Mouse (Mus musculus) kidney, postnatal 10 days (tissue): ENCODE data around the gene Npas4.
"Not testable (repeated sequence)": the region's sequence is repeated elsewhere in the genome, so short reads cannot be mapped to it uniquely, and the experiment has no call there.

Experiments used
- DNase-seq: peaks from one replicate; pipeline ENCODE4 v3.0.0; 2021; ENCODE audit warnings: mixed read lengths

The Npas4 gene

DNA sequence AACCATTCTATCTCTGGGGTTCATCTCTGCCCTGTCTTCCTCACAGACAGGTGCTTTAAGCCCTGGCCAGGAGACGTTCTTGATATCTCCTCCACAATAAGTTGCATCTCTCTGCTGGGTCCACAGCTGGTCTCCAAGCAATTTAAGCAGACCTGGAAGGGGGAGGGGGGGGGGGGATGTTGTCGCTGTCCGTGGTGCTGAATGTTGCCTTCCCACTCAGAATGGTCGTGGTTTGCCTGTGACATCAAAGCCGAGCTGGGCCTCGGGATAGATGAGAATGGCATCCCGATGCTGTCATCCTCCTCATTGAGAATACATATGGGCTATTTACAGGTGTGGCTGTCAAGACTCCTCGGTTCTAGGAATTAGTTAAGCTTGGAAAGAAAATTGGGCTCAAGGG, 2.3 kb upstream of the Npas4 start:
- no peak for DNase-seq

DNA sequence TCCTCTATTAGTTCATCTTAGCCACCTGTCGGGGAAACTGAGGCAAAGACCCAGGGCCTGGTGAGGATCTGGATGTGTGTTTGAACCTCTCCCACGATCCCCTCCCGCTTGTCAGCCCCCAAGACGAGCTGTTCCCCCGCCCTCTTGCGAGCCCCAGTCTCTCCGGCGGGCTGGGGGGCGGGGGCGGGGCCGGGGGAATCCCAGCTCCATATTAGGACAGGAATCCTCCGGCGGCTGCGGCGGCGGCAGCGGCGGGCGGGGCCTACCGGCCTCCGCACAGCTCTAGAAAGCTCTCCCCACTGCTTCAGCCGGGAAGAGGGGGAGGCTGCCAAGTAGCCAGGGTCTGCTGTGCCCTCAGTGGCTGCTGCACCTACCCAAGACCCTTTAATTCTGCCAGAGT, 600 bp upstream of the Npas4 start:
- no peak for DNase-seq

DNA sequence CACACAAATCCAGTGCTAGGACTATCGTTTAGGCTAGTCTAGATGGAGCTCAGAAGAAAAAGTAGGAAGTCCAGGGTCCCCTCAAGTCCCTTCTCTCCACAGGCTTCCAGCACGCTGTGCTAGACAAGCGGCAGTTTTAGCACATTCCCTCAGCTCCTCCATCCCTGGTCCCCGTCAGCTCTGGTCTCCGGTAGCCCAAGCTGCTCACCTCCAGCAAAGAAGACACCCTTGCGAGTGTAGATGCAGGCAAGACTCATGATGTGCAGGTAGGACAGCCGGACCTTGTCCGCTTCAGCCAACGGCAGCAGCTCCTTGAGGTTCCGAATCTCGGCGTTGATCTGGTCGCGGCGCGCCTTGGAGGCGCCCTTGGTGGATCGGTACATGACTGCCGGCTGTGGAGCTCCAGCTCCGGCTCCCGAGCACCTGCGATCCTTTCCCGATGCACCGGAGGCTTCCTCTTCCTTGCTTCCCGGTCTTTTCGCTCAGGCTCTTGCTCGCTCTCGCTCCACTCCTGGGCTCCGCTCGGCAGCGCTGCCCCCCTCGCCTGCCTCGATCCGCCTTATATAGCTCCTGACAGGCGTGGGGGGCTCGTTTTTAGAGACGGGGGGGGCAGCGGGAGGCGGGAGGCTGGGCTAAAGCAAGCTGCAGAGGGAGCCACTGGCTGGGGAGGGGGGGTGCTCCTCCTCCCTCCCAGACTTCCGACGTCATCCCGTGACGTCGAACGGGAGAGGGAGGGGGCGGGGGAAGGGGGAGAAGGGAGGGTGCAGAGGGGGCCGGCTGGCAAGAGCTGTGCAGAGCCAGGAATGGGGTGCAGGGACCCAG, 471 bp downstream of the Npas4 start:
- no peak for DNase-seq

DNA sequence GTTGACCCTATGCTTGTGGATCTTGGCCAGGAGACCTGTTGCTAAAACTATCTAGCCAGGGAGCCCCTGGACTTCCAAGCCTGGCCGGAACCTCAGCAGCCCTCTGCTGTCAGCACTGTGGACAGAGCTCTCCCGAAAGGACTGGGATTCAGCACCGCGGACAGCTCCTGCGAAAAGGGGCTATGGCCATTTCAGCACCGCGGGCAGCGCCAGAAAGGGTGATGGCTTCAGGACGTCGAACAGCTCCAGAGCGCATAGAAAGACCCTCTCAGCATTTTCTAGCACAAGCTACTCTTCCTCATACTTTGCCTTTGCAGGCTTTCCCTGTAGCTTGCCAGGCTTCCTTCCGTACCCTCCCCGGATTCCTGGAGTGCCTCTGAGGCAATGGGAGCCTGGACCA, 1.1 kb downstream of the Npas4 start:
- DNase-seq = peak; percentile 97

DNA sequence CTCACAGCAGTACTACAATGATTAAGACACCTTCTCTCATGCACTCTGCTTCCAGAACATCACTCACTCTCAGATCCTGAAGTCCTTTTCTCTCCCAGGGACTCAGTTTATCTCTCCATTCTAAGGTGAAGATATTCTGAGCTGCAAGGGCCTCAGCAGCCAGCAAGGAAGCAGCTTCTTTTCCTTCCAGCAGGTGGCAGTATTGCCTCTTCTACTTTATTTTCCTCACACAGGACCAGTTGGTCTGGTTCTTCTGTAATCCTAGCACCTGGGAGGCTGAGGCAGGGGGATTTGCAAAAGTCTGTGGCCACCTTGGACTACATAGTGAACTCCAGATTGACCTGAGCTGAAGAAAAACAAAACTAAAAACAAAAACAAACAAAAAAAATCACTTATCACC, 8.3 kb downstream of the Npas4 start:
- peak; percentile 49 for DNase-seq

DNA sequence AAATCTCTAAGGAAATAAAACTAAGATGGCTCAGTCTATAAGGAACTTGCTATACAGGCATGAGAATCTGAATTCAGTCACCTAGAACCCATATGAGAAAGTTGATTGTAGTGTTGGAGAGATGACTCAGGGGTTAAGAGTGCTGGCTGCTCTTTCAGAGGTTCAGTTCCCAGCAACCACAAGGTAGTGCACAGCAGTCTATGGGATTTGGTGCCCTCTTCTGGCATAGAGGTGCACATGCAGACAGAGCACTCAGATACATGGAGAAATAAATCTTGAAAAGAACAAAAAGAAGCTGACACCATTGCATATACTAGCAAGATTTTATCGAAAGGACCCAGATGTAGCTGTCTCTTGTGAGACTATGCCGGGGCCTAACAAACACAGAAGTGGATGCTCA, 21.9 kb downstream of the Npas4 start:
- no peak for DNase-seq

DNA sequence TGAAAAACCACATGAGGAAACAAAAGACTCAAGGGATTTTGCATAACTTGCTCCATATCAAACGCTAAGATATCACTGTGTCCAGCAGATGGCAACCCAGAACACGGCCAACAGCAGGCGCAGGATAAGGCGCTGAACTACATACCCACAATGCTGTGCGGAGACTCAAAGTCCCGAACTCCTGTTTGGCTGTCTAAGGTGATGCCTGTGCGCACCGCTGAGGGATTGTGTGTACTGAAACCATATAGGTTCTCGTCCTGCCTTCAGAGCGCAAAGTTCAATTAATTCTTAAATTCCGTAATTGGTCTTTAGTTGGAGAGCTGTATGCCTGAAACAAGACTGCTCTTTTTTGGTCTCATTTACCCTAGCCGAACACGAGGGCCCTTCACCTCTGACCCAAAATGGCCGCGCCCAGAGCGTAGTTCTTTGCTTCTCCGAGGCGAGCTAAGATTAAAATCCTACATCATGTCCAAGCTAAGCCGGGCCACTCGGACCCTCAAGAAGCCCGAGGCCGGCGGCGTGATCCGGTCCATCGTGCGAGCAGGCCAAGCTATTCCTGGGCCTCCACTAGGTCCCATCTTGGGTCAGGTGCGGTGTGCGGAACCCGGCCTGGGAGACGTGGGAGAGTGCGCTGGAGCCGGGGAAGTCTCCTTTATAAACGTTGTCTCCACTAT, 28.1 kb downstream of the Npas4 start, which contains the start of gene Mrpl11:
Gene Mrpl11 (plus strand): TSS at position 220 of the 674 bp plus-strand sequence.
- peak; percentile 93 for DNase-seq

DNA sequence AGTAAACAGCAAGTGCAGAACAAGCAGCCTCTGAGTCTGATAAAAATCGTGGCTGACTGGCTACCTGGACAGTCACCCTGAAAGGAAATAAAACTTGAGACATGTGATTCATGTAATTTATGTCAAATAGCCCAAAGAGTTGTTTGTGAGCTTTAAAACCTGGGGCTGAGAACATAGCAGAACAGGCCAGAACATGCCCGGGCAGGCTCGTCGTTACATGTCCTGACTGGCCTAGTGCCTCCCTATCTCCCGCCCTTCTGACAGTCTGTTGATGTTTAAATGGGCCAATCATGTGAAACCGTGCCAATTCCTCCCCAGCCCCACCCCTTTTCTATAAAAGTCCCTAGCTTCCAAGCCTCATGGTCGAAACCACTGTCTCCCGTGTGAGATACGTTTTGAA, 41.5 kb downstream of the Npas4 start:
- DNase-seq = not testable (repeated sequence)

DNA sequence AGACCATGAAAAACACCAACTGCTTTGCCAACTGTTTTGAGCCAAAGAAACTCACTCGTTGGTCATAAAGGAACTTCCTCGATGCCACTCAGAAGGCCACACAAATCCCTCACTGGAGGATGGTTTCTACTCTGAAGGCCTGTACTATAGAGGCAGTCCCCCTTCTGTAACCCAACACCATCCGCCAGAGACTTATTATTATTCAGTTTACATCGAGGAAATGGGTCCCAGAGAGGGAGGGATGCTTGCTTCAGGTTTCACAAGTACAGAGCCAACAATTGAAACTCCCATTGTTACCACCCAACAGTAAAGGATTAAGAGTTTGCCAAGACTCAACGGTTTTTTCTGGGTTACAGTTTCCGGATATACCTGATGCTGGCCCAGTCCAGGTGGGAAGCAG, 44.6 kb downstream of the Npas4 start:
- no peak for DNase-seq

DNA sequence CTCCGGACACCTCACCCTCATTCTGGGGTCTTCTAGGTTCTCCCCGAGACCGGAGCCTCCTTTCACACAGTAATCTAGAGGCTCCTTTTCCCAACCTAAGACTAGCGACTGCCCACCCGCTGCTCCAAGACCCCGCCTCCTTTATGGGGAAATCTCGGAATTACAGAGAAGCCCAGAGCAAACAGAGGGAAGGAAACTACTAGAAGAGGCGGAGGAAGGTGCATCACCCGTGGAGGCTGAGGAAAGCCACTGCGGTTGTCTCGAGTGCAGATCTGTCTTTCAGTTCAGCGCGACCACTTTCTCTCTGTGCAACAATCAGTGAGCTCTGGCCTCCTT, 46.9 kb downstream of the Npas4 start:
- no peak for DNase-seq

DNA sequence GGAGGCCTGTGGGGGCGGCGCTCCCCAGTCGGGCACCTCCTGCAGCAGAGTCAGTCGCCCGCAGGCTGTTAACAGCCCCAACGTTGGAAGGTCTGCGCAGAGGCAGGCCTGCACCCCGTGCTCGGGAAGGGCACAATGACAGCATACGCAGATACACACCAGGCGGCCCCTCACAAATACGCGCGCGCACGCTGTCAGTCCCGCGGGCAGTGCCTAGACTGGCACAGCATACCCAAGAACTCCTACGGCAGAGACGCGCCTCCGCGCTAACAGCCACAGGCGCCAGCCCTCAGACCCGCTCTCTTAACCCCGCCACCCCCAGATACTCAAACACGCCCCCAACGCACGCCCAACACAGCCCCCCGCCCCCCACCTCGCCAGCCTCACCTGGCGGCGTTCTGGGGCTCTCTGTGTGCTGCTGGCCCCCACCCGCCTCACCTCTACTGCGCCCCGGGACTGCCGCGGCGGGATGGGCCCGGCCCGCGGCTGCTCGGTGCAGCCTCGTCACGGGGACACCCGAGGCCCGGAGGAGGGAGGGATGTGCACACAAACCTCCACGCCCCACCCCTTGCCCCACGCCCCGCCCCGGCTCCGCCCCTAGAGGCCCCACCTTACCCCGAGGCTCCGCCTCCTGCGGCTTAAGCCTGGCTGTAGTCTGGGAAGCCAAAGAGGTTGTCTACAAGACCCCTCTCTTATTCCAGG, 47.4 kb downstream of the Npas4 start, which contains the start of gene Peli3:
Gene Peli3 (minus strand): TSS at position 577 of the 702 bp plus-strand sequence.
- DNase-seq = peak; percentile 92

DNA sequence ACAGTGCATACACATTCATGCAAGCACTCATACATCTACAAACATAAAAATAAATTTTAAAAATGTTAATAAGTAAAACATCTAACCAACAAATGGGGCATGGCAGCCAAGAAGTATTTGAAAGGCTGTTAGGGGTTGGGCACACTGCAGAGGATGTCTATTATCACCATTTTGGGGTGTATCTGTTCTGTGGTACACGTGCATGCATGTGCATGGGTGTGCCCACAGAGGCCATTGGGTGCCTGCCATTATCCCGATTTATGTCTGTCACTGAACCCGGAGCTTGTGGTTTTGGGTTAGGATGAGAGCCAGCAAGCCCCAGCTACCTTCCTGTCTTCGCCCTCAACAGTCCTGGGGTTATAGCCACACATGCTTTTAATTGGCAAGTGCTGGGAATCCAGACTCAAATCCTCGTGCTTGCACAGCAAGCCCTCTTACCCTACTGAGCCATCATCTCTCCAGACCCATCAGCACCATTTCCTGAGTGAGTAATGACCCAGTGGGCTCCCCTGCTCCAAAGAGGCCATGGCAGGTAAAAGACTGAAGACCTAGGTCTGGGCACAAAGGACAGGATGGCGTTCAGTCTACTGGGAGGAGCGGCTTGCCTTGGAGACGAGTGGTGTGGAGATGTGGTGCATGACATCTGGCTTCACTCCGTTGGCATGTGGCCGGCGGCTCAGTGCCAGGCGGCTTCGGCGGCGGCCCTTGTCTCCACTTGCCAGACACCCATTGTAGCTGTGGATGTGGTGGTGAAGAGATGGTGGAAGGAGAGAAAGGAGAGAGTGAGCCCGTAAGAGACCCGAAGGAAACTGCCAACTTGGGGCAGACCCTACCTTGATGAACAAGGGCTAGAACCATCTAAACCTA, 52.4 kb downstream of the Npas4 start:
- no peak for DNase-seq

DNA sequence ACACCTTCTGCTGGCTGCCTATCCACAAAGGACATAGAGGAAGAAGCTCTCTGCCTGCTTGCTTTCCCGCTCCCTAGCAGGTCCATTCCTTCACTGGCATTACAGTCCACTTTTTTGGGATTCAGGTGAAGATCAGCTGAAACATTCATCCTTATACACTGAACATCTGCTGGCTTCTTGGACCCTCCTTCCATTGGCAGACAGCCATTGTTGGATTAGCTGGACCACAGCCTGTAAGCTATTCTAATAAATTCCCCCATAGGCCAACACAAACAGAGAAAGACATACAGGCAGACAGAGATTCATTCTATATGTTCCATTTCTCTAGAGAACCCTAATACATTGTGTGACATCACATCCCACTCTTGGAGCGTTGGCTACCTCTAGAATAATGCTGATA, 53.2 kb downstream of the Npas4 start:
- DNase-seq = no peak
